Mouse (Mus musculus) neural tube, embryonic 11.5 days (tissue): ENCODE measurements at regions not wholly inside any gene's neighbourhood (a gene's known extent, or its start where the extent isn't known, plus 50 kb on each side); places are given as distances from the start of the nearest gene placed in this dataset.

ENCODE experiments used
- ATAC-seq: fragments of 200-750 bp; cut with Nextera tagmentation; 2 replicates; pipeline ENCODE4 v1.8.0; 2017; ENCODE audit warnings: moderate number of reproducible peaks, mild to moderate bottlenecking, moderate TSS enrichment, moderate library complexity; ENCODE audit not compliant: insufficient read depth, low FRiP score, low TSS enrichment
- DNase-seq: peaks from one replicate; pipeline ENCODE4 v3.0.0-alpha.2; 2015; ENCODE audit warnings: low spot score
- H3K27ac ChIP-seq: fragments of 300-500 bp; sonication (generic); 2 replicates; pipeline ENCODE4 v1.5.1; 2014; ENCODE audit warnings: low read depth, mild to moderate bottlenecking, low read length
- H3K27me3 ChIP-seq: fragments of 300-500 bp; sonication (generic); 2 replicates; pipeline ENCODE4 v1.6.1; 2014; ENCODE audit warnings: mild to moderate bottlenecking, low read length, mixed read lengths; ENCODE audit not compliant: control insufficient read depth, insufficient read depth
- H3K36me3 ChIP-seq: fragments of 300-500 bp; sonication (generic); 2 replicates; pipeline ENCODE4 v1.6.1; 2014; ENCODE audit warnings: mild to moderate bottlenecking, low read length, moderate library complexity, mixed read lengths; ENCODE audit not compliant: control insufficient read depth, insufficient read depth
- H3K4me1 ChIP-seq: fragments of 300-500 bp; sonication (generic); 2 replicates; pipeline ENCODE4 v1.6.1; 2014; ENCODE audit warnings: low read length, mixed read lengths; ENCODE audit not compliant: control insufficient read depth, insufficient read depth
- H3K4me2 ChIP-seq: fragments of 300-500 bp; sonication (generic); 2 replicates; pipeline ENCODE4 v1.6.1; 2014; ENCODE audit warnings: low read depth, mild to moderate bottlenecking, moderate library complexity
- H3K4me3 ChIP-seq: fragments of 300-500 bp; sonication (generic); 2 replicates; pipeline ENCODE4 v1.5.1; 2014; ENCODE audit warnings: low read depth, low read length
- H3K9ac ChIP-seq: fragments of 300-500 bp; sonication (generic); 2 replicates; pipeline ENCODE4 v1.6.1; 2014; ENCODE audit warnings: mild to moderate bottlenecking, low read length
- H3K9me3 ChIP-seq: fragments of 300-500 bp; sonication (generic); 2 replicates; pipeline ENCODE4 v1.6.1; 2016; ENCODE audit warnings: low read length; ENCODE audit not compliant: control insufficient read depth
- WGBS: fragments of 180-500 bp; shearing (Covaris S2); extraction: QIAGEN DNeasy Blood & Tissue Kit; methylation state at CpG from one replicate; pipeline ENCODE4 v1.1.7; 2014; 5-methylcytosine and 5-hydroxymethylcytosine counted together

GRCm38 (mm10) chr1:163461194-163461593, 57.7 kb upstream of the Gorab start:
- Histone ChIP-seq H3K36me3 (no peaks in the 10 kb centered on the region), H3K27ac (no peak overlapping the region), H3K4me3 (no peak overlapping the region), H3K9ac (no peak overlapping the region), H3K27me3 (no peaks in the 10 kb centered on the region), H3K9me3 (no peaks in the 10 kb centered on the region), H3K4me2 (no peak overlapping the region), H3K4me1 (no peaks in the 10 kb centered on the region)
- WGBS: 59% methylated on average over 13 of the region's 13 CpGs
- ATAC-seq (no peak), DNase-seq (no peak)

DNA sequence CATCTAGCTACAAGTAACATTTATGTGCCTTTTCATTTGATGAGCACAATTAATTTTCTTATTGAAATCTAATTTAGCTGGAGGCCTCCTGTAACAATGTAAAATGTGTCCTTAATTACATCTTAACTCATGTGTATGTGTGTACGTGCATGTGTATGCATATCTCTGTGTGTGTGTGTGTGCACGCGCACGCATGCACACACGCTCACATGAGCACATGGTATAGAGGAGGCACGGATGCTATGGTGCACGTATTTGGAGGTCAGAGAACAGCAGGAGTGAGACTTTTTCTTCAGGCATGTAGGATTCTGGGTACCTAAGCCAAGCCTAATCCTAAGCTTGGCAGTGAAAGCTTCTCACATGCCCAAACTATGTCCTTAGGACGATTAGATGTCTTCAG, 52.9 kb upstream of the Gorab start:
- DNase-seq: no peak
- H3K36me3 ChIP-seq: no peaks in the 10 kb centered on the region
- no peak overlapping the region for H3K27ac ChIP-seq
- H3K4me1 ChIP-seq: no peaks in the 10 kb centered on the region
- H3K27me3 ChIP-seq: no peaks in the 10 kb centered on the region
- no peak overlapping the region for H3K9ac ChIP-seq
- 92% methylated on average over 8 of the region's 8 CpGs for WGBS
- no peak for ATAC-seq
- H3K9me3 ChIP-seq: no peaks in the 10 kb centered on the region
- no peak overlapping the region for H3K4me2 ChIP-seq
- no peak overlapping the region for H3K4me3 ChIP-seq
